Mouse (Mus musculus) testis, adult 2 months (tissue): ENCODE measurements around the gene Filip1l.

Source experiments
- CTCF ChIP-seq: fragments of 200-500 bp; IDR thresholded peaks from 2 replicates; pipeline ENCODE4 v1.5.1; 2012; ENCODE audit warnings: low read depth, mild to moderate bottlenecking, inconsistent platforms, low read length, moderate library complexity; ENCODE audit not compliant: control insufficient read depth, insufficient read depth, insufficient replicate concordance
- POLR2A ChIP-seq: fragments of 200-500 bp; IDR thresholded peaks from 2 replicates; pipeline ENCODE4 v1.6.1; 2012; ENCODE audit warnings: low read depth, mild to moderate bottlenecking, inconsistent platforms, low read length, moderate library complexity; ENCODE audit not compliant: control insufficient read depth

DNA sequence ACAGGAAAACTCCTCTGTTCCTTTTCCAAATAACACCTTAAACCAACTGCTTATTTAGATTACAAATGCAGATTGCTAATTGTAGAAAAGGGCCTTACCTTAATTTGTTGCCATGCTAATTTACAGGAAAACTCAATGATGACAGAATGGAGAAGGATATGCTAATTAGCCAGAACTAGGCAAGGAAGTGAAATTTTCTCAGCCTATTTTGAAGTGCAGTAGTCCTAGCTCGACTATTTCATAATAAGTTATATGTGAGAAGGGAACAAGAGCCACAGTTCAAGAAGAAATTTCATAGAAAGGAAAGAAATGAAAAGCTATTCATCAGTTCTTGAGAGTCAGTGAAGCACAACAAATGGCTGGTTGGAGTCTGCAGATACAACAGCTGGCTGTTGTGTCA lies 193.5 kb downstream of the Filip1l start:
- no peak for TF ChIP-seq POLR2A
- no peak for TF ChIP-seq CTCF
